Mouse (Mus musculus) testis, postnatal 14 days (tissue): Measurements from ENCODE around the gene Rhbdf1.

Experiments used
- DNase-seq: peaks from one replicate; pipeline ENCODE4 v3.0.0; 2021; ENCODE audit warnings: low spot score

Gene Rhbdf1

GRCm38 (mm10) chr11:32189434-32189833 lies 32.7 kb downstream of the Rhbdf1 start:
- DNase-seq = no peak

- DNase-seq = no peak
Observed at GRCm38 (mm10) chr11:32188881-32189280, 33.2 kb downstream of the Rhbdf1 start.

GRCm38 (mm10) chr11:32187256-32187655 lies 34.8 kb downstream of the Rhbdf1 start:
- no peak for DNase-seq

- DNase-seq = no peak
Observed at GRCm38 (mm10) chr11:32186031-32186430, 36.1 kb downstream of the Rhbdf1 start.

GRCm38 (mm10) chr11:32184469-32184868 lies 37.6 kb downstream of the Rhbdf1 start:
- no peak for DNase-seq

GRCm38 (mm10) chr11:32181973-32182868 lies 39.9 kb downstream of the Rhbdf1 start:
- DNase-seq = peak; percentile 69

- DNase-seq = no peak
Observed at GRCm38 (mm10) chr11:32181246-32181645, 40.9 kb downstream of the Rhbdf1 start.

- DNase-seq = no peak
Observed at GRCm38 (mm10) chr11:32178506-32178905, 43.6 kb downstream of the Rhbdf1 start.

- DNase-seq = no peak
Observed at GRCm38 (mm10) chr11:32166683-32167082, 55.4 kb downstream of the Rhbdf1 start.

GRCm38 (mm10) chr11:32161922-32162804 lies 59.9 kb downstream of the Rhbdf1 start:
- peak; percentile 67 for DNase-seq

GRCm38 (mm10) chr11:32161500-32161899 lies 60.6 kb downstream of the Rhbdf1 start:
- DNase-seq = no peak

- DNase-seq = no peak
Observed at GRCm38 (mm10) chr11:32160341-32160740, 61.8 kb downstream of the Rhbdf1 start.
